Mouse (Mus musculus): ENCODE results near the gene Ptpn3.

DNA sequence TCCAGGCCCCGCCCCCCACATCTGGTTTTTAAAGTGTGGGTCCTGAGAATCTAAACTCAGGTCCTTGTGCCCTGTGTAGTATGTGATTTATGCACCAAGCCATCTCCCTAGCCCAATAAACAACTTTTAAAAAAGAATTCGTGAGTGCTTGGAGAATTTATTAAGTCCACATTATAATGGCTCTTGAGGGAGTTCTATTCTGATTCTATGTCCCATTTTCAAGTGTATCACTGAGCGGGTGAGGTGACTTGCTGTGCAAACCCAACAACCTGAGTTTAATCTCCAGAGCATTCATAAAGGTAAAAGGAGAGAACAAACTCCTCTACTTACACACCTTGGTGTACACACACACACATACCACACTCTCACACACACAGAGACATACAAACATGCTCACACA, 133.0 kb downstream of the Ptpn3 start:
- TF ChIP-seq USF1 (IDR thresholded peaks at IDR 0.05; ENCODE audit: low read depth, low read length) (no peak), POLR2A (IDR thresholded peaks at IDR 0.05; ENCODE audit: control insufficient read depth in 1 of 2, insufficient read depth in 1 of 2, low read depth in 1 of 2, low read length in 2 of 2, poor library complexity in 1 of 2) (no peak), CTCF (IDR thresholded peaks at IDR 0.05 in 2 of 3, conservative IDR thresholded peaks at IDR 0.05 in 1 of 3; ENCODE audit: control insufficient read depth in 1 of 3, insufficient read depth in 1 of 3, low read depth in 2 of 3, low read length in 3 of 3, poor library complexity in 1 of 3, severe bottlenecking in 1 of 3) (no peak), GATA1 (IDR thresholded peaks at IDR 0.05; ENCODE audit: low read depth, low read length) (no peak), ZKSCAN1 (IDR thresholded peaks at IDR 0.05; ENCODE audit: low read depth, low read length) (no peak), ETS1 (IDR thresholded peaks at IDR 0.05; ENCODE audit: low read depth, low read length) (no peak), EP300 (IDR thresholded peaks at IDR 0.05; ENCODE audit: low read depth in 1 of 2, low read length in 2 of 2) (no peak), HCFC1 (IDR thresholded peaks at IDR 0.05; ENCODE audit: low read depth, low read length) (no peak), ELF1 (IDR thresholded peaks at IDR 0.05; ENCODE audit: low read depth, low read length) (no peak), USF2 (IDR thresholded peaks at IDR 0.05; ENCODE audit: borderline replicate concordance in 1 of 2, insufficient read depth in 1 of 2, low read depth in 1 of 2, low read length in 2 of 2) (no peak), MEF2A (IDR thresholded peaks at IDR 0.05; ENCODE audit: extremely low read depth, insufficient replicate concordance, low read depth, low read length, poor library complexity, severe bottlenecking) (no peak), TBP (IDR thresholded peaks at IDR 0.05; ENCODE audit: low read depth, low read length) (no peak), MAFK (IDR thresholded peaks at IDR 0.05; ENCODE audit: borderline replicate concordance, low read depth, low read length) (no peak)
